Mouse (Mus musculus) neural tube, postnatal 0 days (tissue): ENCODE results near the gene Vmn1r227. TPM values are rescaled to one million over a fixed set of nuclear protein-coding genes. Genes with fewer than 3 reads are reported as not detected.

Experiments
- polyA plus RNA-seq: library from polyadenylated mRNA; unstranded; fragments of >200 nt; fragmentation: Nextera tagmentation; extraction: Ambion mirVana; gene quantifications from 2 replicates; pipeline ENCODE4 v1.2.1, GENCODE M21; 2015

The Vmn1r227 gene
- polyA plus RNA-seq, result not detected in 2 replicates

DNA sequence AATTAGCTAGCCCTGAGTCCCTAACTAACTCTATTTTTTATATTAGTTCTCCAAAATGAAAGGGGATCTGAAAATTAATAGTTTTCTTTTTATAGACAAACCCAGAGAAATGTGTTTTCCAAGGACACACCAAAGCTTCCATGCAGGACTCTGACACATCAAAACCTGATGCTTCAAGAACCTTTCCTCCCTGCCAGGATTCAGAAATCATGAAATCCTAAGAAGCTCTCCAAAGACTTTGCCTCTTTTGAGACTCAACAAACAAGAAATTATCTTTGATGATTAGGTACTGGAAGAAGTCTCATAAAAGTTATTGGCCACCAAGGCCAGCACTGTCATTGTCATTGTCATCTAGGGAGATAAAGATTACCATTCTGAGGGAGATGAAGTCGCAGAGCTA is at the start of gene Vmn1r227:
TSS of gene Vmn1r227 (plus strand) at position 301 of the 400 bp plus-strand sequence.

DNA sequence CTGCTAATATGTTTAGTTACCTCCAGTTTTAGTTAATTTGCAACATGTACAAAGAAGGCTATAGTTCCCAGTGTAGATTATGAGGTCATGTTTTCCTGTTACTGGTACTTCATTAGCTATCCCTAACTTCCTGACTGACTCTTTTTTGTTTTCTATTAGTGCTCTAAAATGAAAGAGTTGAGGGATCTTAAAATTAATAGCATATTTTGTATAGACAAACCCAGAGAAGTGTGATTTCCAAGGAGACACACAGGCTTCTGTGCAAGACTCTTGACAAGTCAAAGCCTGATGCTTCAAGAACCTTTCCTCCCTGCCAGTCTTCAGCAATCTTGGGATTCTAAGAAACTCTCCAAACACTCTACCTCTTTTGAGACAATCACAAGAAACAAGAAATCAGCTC is 47.1 kb upstream of the Vmn1r227 start, which contains the start of gene Vmn1r226:
TSS of gene Vmn1r226 (plus strand) at position 301 of the 400 bp plus-strand sequence.

DNA sequence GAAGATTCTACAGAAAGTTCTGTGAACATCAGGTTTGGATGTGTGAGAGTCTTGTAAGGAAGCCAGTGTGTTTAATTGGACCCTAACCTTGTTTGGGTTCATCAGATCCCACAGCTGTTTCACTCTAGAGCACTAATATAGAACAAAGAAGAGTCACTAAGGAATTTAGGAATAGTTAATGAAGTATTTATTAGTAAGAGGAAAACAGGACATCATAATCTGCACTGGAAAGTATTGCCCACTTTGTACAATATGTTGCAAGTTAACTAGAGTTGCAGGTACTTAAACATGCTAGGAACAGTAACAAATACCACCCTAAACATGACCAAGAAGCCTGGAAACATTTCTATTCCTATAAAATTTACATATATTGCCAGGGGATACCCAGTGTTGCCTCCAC is 56.4 kb downstream of the Vmn1r227 start, which contains the start of gene Vmn1r228:
TSS of gene Vmn1r228 (minus strand) at position 101 of the 400 bp plus-strand sequence.

Other genes with a start within 250 kb of the Vmn1r227 start
- gene Vmn2r108, start 248.5 kb upstream of the Vmn1r227 start, polyA plus RNA-seq, result not detected in 2 replicates
- gene Vmn1r225, start 231.7 kb upstream of the Vmn1r227 start, polyA plus RNA-seq, result not detected in 2 replicates
- gene Vmn2r109, start 165.1 kb upstream of the Vmn1r227 start, polyA plus RNA-seq, result not detected in 2 replicates
- not detected in 2 replicates for gene Vmn2r110, start 133.4 kb upstream of the Vmn1r227 start, polyA plus RNA-seq
- gene Fpr-rs3, start 105.0 kb upstream of the Vmn1r227 start, polyA plus RNA-seq, result not detected in 2 replicates
- gene Vmn1r226, start 47.0 kb upstream of the Vmn1r227 start, polyA plus RNA-seq, result not detected in 2 replicates
- gene Vmn1r228, start 56.3 kb downstream of the Vmn1r227 start, polyA plus RNA-seq, result not detected in 2 replicates
- not detected in 2 replicates for gene Vmn1r229, start 81.7 kb downstream of the Vmn1r227 start, polyA plus RNA-seq
- gene Vmn1r230, start 110.6 kb downstream of the Vmn1r227 start, polyA plus RNA-seq, result not detected in 2 replicates
- gene Vmn1r231, start 175.2 kb downstream of the Vmn1r227 start, polyA plus RNA-seq, result not detected in 2 replicates
- gene Vmn1r232, start 189.9 kb downstream of the Vmn1r227 start, polyA plus RNA-seq, result not detected in 2 replicates
- 687 and 790 TPM in 2 replicates for gene Ppp2r1a, start 215.5 kb downstream of the Vmn1r227 start, polyA plus RNA-seq